Mouse (Mus musculus): ENCODE data around the gene Akr1c6. TPM values are rescaled to one million over a fixed set of nuclear protein-coding genes. Genes with fewer than 3 reads are reported as not detected.

Akr1c6 gene
- not detected for polyA plus RNA-seq (2017; shearing (Covaris generic))

GRCm38 (mm10) chr13:4434006-4434405 lies at the start of gene Akr1c6:
Gene Akr1c6 (plus strand): TSS chr13:4434306.

Other genes with a start within 250 kb of the Akr1c6 start
- 41.6 TPM for gene Akr1c13, start 243.2 kb upstream of the Akr1c6 start, polyA plus RNA-seq (2017; shearing (Covaris generic))
- not detected for gene Akr1c19, start 205.6 kb upstream of the Akr1c6 start, polyA plus RNA-seq (2017; shearing (Covaris generic))
- gene Akr1c12, start 154.9 kb upstream of the Akr1c6 start, polyA plus RNA-seq (2017; shearing (Covaris generic)) = 8.6 TPM
- not detected for gene Akr1c20, start 89.0 kb downstream of the Akr1c6 start, polyA plus RNA-seq (2017; shearing (Covaris generic))
- gene Akr1c21, start 139.8 kb downstream of the Akr1c6 start, polyA plus RNA-seq (2017; shearing (Covaris generic)) = not detected
- 12.4 TPM for gene Akr1e1, start 174.9 kb downstream of the Akr1c6 start, polyA plus RNA-seq (2017; shearing (Covaris generic))

All from CD4-positive, CD25-positive, alpha-beta regulatory T cell, adult 9 weeks (primary cell).